ENCODE assay signal across 8 mouse cellular contexts in the genomic region with DNA sequence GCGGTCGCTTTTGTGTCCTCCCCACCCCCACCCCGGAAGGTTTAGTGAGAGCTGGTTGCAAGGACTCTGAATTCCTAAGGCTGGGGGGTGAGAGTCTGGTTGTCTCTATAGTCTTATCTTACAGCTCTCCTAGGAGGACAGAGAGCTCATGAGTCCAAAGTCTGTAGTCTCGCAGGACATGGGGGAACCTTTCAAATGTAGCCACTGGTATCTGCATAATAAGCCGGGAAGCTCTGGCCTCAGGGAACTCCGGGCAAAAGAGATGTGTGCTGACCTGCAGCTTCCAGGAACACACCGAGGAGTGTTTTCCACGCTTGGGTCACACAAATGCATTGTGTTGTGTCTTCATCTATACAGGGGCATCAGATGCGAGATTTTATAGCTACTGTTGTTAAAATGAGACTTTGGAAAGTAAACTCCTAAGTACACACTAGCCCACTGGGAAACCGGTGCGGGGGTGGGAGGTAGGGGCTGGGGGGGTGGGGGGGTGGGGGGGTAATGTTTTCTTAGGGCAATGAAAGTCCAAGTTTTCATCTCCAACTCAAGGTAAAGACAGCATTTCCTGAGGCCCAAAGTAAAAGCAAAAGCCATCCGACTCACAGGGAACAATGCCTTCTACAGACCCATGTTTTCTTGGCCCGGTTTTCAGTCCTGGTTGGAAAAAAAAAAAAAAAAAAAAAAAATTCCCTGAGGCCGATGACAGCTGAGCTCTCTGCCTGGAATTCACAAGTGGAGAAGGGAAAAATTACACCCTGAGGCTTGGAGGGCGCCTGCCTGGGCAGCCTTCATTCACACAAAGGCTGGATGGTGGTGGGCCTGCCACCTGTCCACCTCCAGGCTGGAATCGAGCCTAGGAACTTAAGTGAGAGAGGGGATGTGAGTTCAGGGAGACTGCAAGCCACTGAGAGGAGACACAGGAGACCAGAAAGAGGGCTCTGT. TPM values are rescaled to one million over a fixed set of nuclear protein-coding genes. Genes with fewer than 3 reads are reported as not detected.
A peak's percentile ranks its signal among the peaks of the same experiment; 100 is the strongest.
DNase-seq lines count a peak whose midpoint lies in the region; ATAC-seq and TF ChIP-seq lines count a peak whose summit lies in the region.

No protein-coding gene starts in this region.

- ATAC-seq in hindbrain, postnatal 0 days: 0 out of 2 replicates have a peak, but pooled peaks have one; percentile 63
- peak; percentile 47 for ATAC-seq in midbrain, embryonic 13.5 days

- H3K4me3 ChIP-seq in hindbrain, postnatal 0 days (ENCODE audit: low read length): no peak overlapping the region
- H3K4me3 ChIP-seq in midbrain, embryonic 13.5 days (replicated peaks): no peak overlapping the region

- no peaks in the 10 kb centered on the region for H3K27me3 ChIP-seq in hindbrain, postnatal 0 days (ENCODE audit: insufficient read depth, low read length)
- H3K27me3 ChIP-seq in midbrain, embryonic 13.5 days: 0 out of 2 replicates have a peak, but pooled peaks cover 8% of the 10 kb centered on the region

- no peaks in the 10 kb centered on the region for H3K36me3 ChIP-seq in hindbrain, postnatal 0 days (ENCODE audit: insufficient read depth, low read length)
- no peaks in the 10 kb centered on the region for H3K36me3 ChIP-seq in midbrain, embryonic 13.5 days

- H3K9me3 ChIP-seq in hindbrain, postnatal 0 days (ENCODE audit: low read length): no peaks in the 10 kb centered on the region
- no peaks in the 10 kb centered on the region for H3K9me3 ChIP-seq in midbrain, embryonic 13.5 days

- no peaks in the 10 kb centered on the region for H3K4me1 ChIP-seq in hindbrain, postnatal 0 days (ENCODE audit: insufficient read depth, low read length)
- 0 out of 2 replicates have a peak, but pooled peaks cover 2% of the 10 kb centered on the region for H3K4me1 ChIP-seq in midbrain, embryonic 13.5 days (replicated peaks)

- H3K4me2 ChIP-seq in hindbrain, postnatal 0 days (ENCODE audit: low read depth, low read length): no peak overlapping the region
- no peak overlapping the region for H3K4me2 ChIP-seq in midbrain, embryonic 13.5 days (replicated peaks)

- H3K9ac ChIP-seq in hindbrain, postnatal 0 days (replicated peaks; ENCODE audit: low read length): no peak overlapping the region
- no peak overlapping the region for H3K9ac ChIP-seq in midbrain, embryonic 13.5 days (replicated peaks)

- 37% methylated on average over 16 of the region's 16 CpGs for WGBS in hindbrain, postnatal 0 days
- 47% methylated on average over 16 of the region's 16 CpGs for WGBS in midbrain, embryonic 13.5 days

- TF ChIP-seq CTCF in hindbrain, postnatal 0 days (IDR thresholded peaks at IDR 0.05; ENCODE audit: low read depth): no peak

- no peak overlapping the region for H3K27ac ChIP-seq in hindbrain, postnatal 0 days
- H3K27ac ChIP-seq in midbrain, embryonic 13.5 days: no peak overlapping the region

- peak; percentile 34 for DNase-seq in gastrocnemius, postnatal 25 days
- DNase-seq in gastrocnemius, adult 18-20 months (ENCODE audit: low spot score): no peak
- DNase-seq in fibroblast of lung, adult 2 months (ENCODE audit: low read depth): peak; percentile 68
- peak; percentile 36 for DNase-seq in hindbrain, postnatal 0 days (ENCODE audit: low spot score)
- no peak for DNase-seq in layer of hippocampus, postnatal 10 days (ENCODE audit: low spot score in 2 of 2)
- no peak for DNase-seq in MN1 (ENCODE audit: low spot score)
- DNase-seq in cerebellum, postnatal 25 days: no peak

RNA-seq across cellular contexts. Expression of gene Rbpj, which starts 4.5 kb away (rescaled TPM):
- 10 to 100 TPM; 18.5 to 21.8 TPM for total RNA-seq in gastrocnemius, postnatal 25 days (2021)
- 10 to 100 TPM; 17.1 to 18.0 TPM for total RNA-seq in gastrocnemius, adult 18-20 months (2021)
- 22.4 and 26.6 TPM in 2 replicates for total RNA-seq in hindbrain, postnatal 0 days (2014; rRNA removed)
- 16.7 and 17.6 TPM in 2 replicates for polyA plus RNA-seq in hindbrain, postnatal 0 days (2015; fragmentation: Nextera tagmentation; extraction: Ambion mirVana)
- polyA plus RNA-seq in midbrain, embryonic 13.5 days (2015; fragmentation: Nextera tagmentation; extraction: Ambion mirVana): 46.9 TPM in 2 replicates
- 10 to 100 TPM; 20.3 to 25.8 TPM for total RNA-seq in layer of hippocampus, postnatal 10 days (2021)

Comparison
In these comparisons a context has a peak if more than half of its experiments do, and no peak if none do; other contexts are left out.
1. DNase-seq: peak in gastrocnemius, postnatal 25 days (single experiment), fibroblast of lung, adult 2 months (single experiment) and hindbrain, postnatal 0 days (single experiment); none in gastrocnemius, adult 18-20 months (single experiment), layer of hippocampus, postnatal 10 days (0 of 2), MN1 (single experiment) and cerebellum, postnatal 25 days (0 of 2).